26 mouse cellular contexts compared by ENCODE assay signal in genomic region chr10:51417221-51417911, GRCm38 (mm10).
"Had no signal": no experiment of that assay in that cellular context is flagged by ENCODE, and none has a peak within 500 bp of the region (broad histone marks: within the 10 kb centered on the region; RNA-seq: fewer than 3 reads in every experiment).

No protein-coding gene starts in this region.

- ATAC-seq: hindbrain, embryonic 16.5 days; inflammation-experienced regulatory T-cells, adult 6 months; intestine, embryonic 15.5 days; intestine, postnatal 0 days; liver, embryonic 12.5 days had no signal

- H3K9ac ChIP-seq: heart, embryonic 13.5 days; heart, embryonic 15.5 days; hindbrain, embryonic 12.5 days; hindbrain, embryonic 14.5 days; intestine, embryonic 15.5 days; limb, embryonic 13.5 days; limb, embryonic 15.5 days; liver, embryonic 12.5 days; liver, embryonic 14.5 days had no signal

- H3K4me3 ChIP-seq: gastrocnemius, adult 2 months; heart, adult 2 months; heart, embryonic 13.5 days; heart, embryonic 15.5 days; hindbrain, embryonic 10.5 days; hindbrain, embryonic 12.5 days; intestine, embryonic 15.5 days; limb, embryonic 13.5 days; limb, embryonic 15.5 days; liver, embryonic 12.5 days had no signal

- H3K9me3 ChIP-seq: heart, embryonic 13.5 days; heart, embryonic 15.5 days; hindbrain, embryonic 10.5 days; hindbrain, embryonic 12.5 days; intestine, embryonic 15.5 days; limb, embryonic 13.5 days; limb, embryonic 15.5 days; liver, embryonic 12.5 days had no signal

- H3K36me3 ChIP-seq: heart, embryonic 13.5 days; heart, embryonic 15.5 days; hindbrain, embryonic 10.5 days; hindbrain, embryonic 12.5 days; intestine, embryonic 15.5 days; limb, embryonic 13.5 days; limb, embryonic 15.5 days; liver, embryonic 12.5 days had no signal

- H3K27me3 ChIP-seq: heart, embryonic 13.5 days; heart, embryonic 15.5 days; hindbrain, embryonic 12.5 days; intestine, embryonic 15.5 days; limb, embryonic 13.5 days; limb, embryonic 15.5 days; liver, embryonic 12.5 days had no signal

- DNase-seq: gastrocnemius, adult 2 months; gastrocnemius, postnatal 10 days; gastrocnemius, postnatal 25 days; heart, adult 2 months; heart, postnatal 14 days; heart, postnatal 4 days; kidney, adult 18-20 months; kidney, adult 8-10 months; kidney, postnatal 10 days; kidney, postnatal 25 days; layer of hippocampus, adult 9-11 months; layer of hippocampus, postnatal 36 days; left cerebral cortex, postnatal 4 days had no signal

- H3K4me1 ChIP-seq: heart, embryonic 13.5 days; heart, embryonic 15.5 days; hindbrain, embryonic 10.5 days; hindbrain, embryonic 12.5 days; intestine, embryonic 15.5 days; limb, embryonic 13.5 days; limb, embryonic 15.5 days; liver, embryonic 12.5 days had no signal

- H3K27ac ChIP-seq: gastrocnemius, adult 2 months; heart, adult 2 months; heart, embryonic 13.5 days; heart, embryonic 15.5 days; hindbrain, embryonic 10.5 days; hindbrain, embryonic 12.5 days; hindbrain, embryonic 14.5 days; intestine, embryonic 15.5 days; limb, embryonic 13.5 days; limb, embryonic 15.5 days; liver, embryonic 12.5 days; liver, embryonic 14.5 days had no signal
